Mouse (Mus musculus) hindbrain, embryonic 14.5 days (tissue): Measurements from ENCODE around the gene Dock1. TPM values are rescaled to one million over a fixed set of nuclear protein-coding genes. Genes with fewer than 3 reads are reported as not detected.

Source experiments
- ATAC-seq: fragments of 200-750 bp; cut with Nextera tagmentation; 2 replicates; pipeline ENCODE4 v1.8.0; 2017; ENCODE audit warnings: moderate number of reproducible peaks, mild to moderate bottlenecking, moderate TSS enrichment, moderate library complexity; ENCODE audit not compliant: low FRiP score
- DNase-seq: peaks from one replicate; pipeline ENCODE4 v3.0.0-alpha.2; 2015; ENCODE audit warnings: low spot score
- H3K27ac ChIP-seq: fragments of 300-500 bp; sonication (generic); 2 replicates; pipeline ENCODE4 v1.5.1; 2014; ENCODE audit warnings: mild to moderate bottlenecking, moderate library complexity
- H3K27me3 ChIP-seq: fragments of 300-500 bp; sonication (generic); 2 replicates; pipeline ENCODE4 v1.6.1; 2014; ENCODE audit warnings: mild to moderate bottlenecking, low read length, mixed read lengths; ENCODE audit not compliant: control insufficient read depth, insufficient read depth
- H3K36me3 ChIP-seq: fragments of 300-500 bp; sonication (generic); replicated peaks from 2 replicates; pipeline ENCODE4 v1.6.1; 2014; ENCODE audit not compliant: control insufficient read depth, insufficient read depth
- H3K4me1 ChIP-seq: fragments of 300-500 bp; sonication (generic); replicated peaks from 2 replicates; pipeline ENCODE4 v1.6.1; 2014; ENCODE audit warnings: antibody characterized with exemption, low read length, mixed read lengths; ENCODE audit not compliant: control insufficient read depth, insufficient read depth
- H3K4me2 ChIP-seq: fragments of 300-500 bp; sonication (generic); replicated peaks from 2 replicates; pipeline ENCODE4 v1.6.1; 2014; ENCODE audit warnings: mild to moderate bottlenecking, moderate library complexity
- H3K4me3 ChIP-seq: fragments of 300-500 bp; sonication (generic); replicated peaks from 2 replicates; pipeline ENCODE4 v1.5.1; 2014; ENCODE audit warnings: mild to moderate bottlenecking, low read length
- H3K9ac ChIP-seq: fragments of 300-500 bp; sonication (generic); 2 replicates; pipeline ENCODE4 v1.6.1; 2014
- H3K9me3 ChIP-seq: fragments of 300-500 bp; sonication (generic); 2 replicates; pipeline ENCODE4 v1.6.1; 2016; ENCODE audit warnings: low read length; ENCODE audit not compliant: control insufficient read depth
- WGBS: fragments of 180-500 bp; shearing (Covaris S2); extraction: QIAGEN DNeasy Blood & Tissue Kit; methylation state at CpG from one replicate; pipeline ENCODE4 v1.1.7; 2014; 5-methylcytosine and 5-hydroxymethylcytosine counted together
- polyA plus RNA-seq: library from polyadenylated mRNA; unstranded; fragments of >200 nt; fragmentation: Nextera tagmentation; extraction: Ambion mirVana; gene quantifications from 2 replicates; pipeline ENCODE4 v1.2.1, GENCODE M21; 2014

Gene Dock1
- polyA plus RNA-seq, 1 experiment from 2014 or later: 9.9 TPM

DNA sequence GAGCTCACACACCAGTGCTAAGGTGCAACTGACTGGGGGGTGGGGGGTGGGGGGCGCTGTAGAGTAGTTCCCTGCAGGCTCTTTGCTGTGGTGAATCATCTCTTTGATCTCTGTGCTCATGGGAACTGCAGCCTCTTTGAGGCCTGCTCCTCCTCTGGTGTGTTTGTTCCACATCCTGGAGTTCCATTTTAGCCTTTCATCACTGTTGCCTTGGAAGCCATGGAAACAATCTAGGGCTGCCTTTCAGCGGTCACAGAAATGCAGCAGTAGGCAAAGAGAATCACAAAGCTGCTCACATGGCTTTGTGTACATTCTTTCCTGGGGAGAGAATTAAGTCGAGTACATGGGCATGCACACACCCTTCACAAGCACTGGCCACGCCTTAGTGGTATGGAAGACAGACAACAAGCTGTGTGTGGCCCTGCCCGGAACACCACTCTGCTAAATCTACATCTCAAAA, 468.7 kb downstream of the Dock1 start:
- no peak overlapping the region for H3K4me2 ChIP-seq
- 12% methylated on average over 5 of the region's 5 CpGs for WGBS
- peaks cover 3% of the 10 kb centered on the region; the same call in 1 of the 2 replicates for H3K27me3 ChIP-seq
- H3K4me1 ChIP-seq: peaks cover 8% of the 10 kb centered on the region; the same call in 1 of the 2 replicates
- H3K36me3 ChIP-seq: no peaks in the 10 kb centered on the region
- ATAC-seq (peak; percentile 48; the same call in 1 of the 2 replicates), DNase-seq (peak; percentile 46)
- H3K9ac ChIP-seq: no peak overlapping the region
- H3K27ac ChIP-seq: 0 out of 2 replicates have a peak overlapping the region, but pooled peaks have one; percentile 43
- no peaks in the 10 kb centered on the region for H3K9me3 ChIP-seq
- H3K4me3 ChIP-seq: no peak overlapping the region

DNA sequence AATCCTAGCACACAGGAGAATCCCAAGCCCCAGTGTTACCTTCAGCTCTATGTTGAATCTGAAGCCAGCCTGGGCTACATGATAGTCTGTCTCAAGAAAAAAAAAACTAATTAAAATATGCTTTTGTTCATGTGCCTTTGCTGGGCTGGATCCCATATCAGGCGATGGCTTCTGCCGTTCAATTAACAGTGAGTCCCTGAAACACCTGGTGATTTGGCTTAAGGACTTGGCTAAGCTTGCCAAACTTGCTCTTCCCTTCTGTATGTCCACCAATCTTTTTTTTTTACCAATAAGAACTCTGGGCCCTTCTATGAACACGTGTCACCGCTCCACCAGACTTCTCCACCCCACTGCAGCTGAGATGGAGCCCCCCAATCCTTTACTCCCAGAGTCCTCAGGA, 474.3 kb downstream of the Dock1 start:
- no peak for ATAC-seq
- no peak for DNase-seq
- Histone ChIP-seq H3K4me2 (no peak overlapping the region), H3K27me3 (peaks cover 3% of the 10 kb centered on the region; the same call in 1 of the 2 replicates), H3K4me3 (no peak overlapping the region), H3K9ac (no peak overlapping the region), H3K9me3 (no peaks in the 10 kb centered on the region), H3K4me1 (no peaks in the 10 kb centered on the region), H3K27ac (no peak overlapping the region), H3K36me3 (no peaks in the 10 kb centered on the region)
- 93% methylated on average over 4 of the region's 4 CpGs for WGBS

DNA sequence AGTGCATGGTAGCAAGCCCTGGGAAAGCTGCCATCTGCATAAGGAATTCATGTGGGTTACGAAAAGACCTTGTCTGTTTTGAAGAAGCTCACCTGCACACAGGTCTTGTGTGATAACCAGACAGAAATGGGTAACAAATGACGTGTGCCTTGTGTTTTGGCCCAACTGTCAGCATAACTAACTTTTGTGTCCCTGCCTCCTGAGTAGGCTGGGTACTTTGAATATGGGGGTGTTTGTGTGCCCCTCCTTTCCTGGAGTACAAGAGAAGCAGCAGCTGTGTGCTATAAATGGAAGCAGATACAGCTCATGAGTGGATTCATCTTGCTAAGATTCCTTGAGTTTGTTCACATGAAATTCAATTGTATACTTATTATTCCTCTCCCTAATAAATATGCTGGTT, 480.5 kb downstream of the Dock1 start:
- DNase-seq (no peak), ATAC-seq (no peak)
- Histone ChIP-seq H3K27ac (no peak overlapping the region), H3K36me3 (no peaks in the 10 kb centered on the region), H3K9ac (no peak overlapping the region), H3K4me3 (no peak overlapping the region), H3K27me3 (no peaks in the 10 kb centered on the region), H3K4me1 (no peaks in the 10 kb centered on the region), H3K9me3 (no peaks in the 10 kb centered on the region), H3K4me2 (no peak overlapping the region)
- 92% methylated on average over 2 of the region's 2 CpGs for WGBS

DNA sequence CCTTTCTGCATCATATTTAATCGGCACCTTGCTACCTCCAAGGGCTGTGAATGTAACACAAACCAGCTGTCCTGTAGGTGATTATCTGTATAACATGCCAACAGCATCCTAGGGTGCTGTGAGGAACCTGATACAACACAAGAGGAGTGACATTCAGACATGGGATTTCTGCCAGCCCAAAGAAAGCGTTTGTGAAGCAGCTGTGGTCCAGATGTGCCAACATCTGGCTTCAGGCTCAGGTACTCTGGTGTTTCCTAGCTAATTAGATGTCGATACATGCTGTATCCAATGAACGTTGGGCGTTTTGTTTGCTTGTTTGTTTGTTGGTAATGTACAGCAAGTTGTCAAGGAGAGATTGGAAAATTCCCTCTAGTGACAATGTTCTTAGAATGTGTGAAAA, 487.1 kb downstream of the Dock1 start:
- H3K9me3 ChIP-seq: no peaks in the 10 kb centered on the region
- H3K36me3 ChIP-seq: no peaks in the 10 kb centered on the region
- no peaks in the 10 kb centered on the region for H3K4me1 ChIP-seq
- no peak for ATAC-seq
- H3K27ac ChIP-seq: no peak overlapping the region
- WGBS: 86% methylated on average over 5 of the region's 5 CpGs
- no peaks in the 10 kb centered on the region for H3K27me3 ChIP-seq
- no peak for DNase-seq
- no peak overlapping the region for H3K4me2 ChIP-seq
- no peak overlapping the region for H3K4me3 ChIP-seq
- no peak overlapping the region for H3K9ac ChIP-seq

DNA sequence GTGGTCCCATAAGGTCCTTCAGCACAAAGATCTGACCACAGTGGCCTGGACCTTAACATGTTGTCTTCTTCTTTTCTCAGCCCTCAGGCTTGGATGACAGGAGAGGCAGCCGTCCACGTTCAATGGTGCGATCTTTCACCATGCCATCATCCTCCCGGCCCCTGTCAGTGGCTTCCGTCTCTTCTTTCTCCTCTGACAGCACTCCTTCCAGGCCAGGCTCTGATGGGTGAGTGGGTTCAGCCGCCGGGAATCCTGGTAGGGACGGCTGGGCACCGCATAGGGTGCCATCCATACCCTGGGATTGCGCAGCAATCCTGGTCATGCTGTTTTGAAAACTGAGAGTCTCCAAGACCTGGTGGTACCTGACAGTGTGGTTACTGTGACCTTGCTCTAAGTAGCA, 487.9 kb downstream of the Dock1 start:
- Histone ChIP-seq H3K9me3 (no peaks in the 10 kb centered on the region), H3K27ac (no peak overlapping the region), H3K36me3 (no peaks in the 10 kb centered on the region), H3K4me2 (no peak overlapping the region), H3K4me3 (no peak overlapping the region), H3K27me3 (no peaks in the 10 kb centered on the region), H3K4me1 (no peaks in the 10 kb centered on the region), H3K9ac (no peak overlapping the region)
- DNase-seq (no peak), ATAC-seq (no peak)
- 95% methylated on average over 10 of the region's 10 CpGs for WGBS

DNA sequence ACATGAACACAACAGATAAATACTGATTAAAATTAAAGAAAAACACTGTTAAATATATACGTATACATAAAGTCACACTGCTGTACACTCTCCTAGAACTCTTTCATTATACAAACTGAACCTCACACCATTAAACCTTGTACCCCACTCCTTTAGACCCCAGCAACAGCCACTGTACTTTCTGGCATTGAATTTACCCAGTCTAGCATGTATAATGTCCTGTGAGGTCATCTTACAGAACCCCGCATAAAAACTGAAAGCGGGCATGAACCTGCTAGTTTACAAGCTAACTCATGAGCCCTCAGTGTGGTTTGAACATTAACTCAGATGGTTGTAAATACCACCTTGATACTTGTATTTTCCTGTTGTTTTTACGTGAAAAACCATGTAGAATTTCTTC, 489.2 kb downstream of the Dock1 start:
- 85% methylated on average over 4 of the region's 4 CpGs for WGBS
- H3K4me2 ChIP-seq: no peak overlapping the region
- no peak overlapping the region for H3K4me3 ChIP-seq
- no peak for ATAC-seq
- H3K27me3 ChIP-seq: no peaks in the 10 kb centered on the region
- no peaks in the 10 kb centered on the region for H3K4me1 ChIP-seq
- no peak overlapping the region for H3K9ac ChIP-seq
- H3K9me3 ChIP-seq: no peaks in the 10 kb centered on the region
- no peak for DNase-seq
- H3K27ac ChIP-seq: no peak overlapping the region
- H3K36me3 ChIP-seq: no peaks in the 10 kb centered on the region

DNA sequence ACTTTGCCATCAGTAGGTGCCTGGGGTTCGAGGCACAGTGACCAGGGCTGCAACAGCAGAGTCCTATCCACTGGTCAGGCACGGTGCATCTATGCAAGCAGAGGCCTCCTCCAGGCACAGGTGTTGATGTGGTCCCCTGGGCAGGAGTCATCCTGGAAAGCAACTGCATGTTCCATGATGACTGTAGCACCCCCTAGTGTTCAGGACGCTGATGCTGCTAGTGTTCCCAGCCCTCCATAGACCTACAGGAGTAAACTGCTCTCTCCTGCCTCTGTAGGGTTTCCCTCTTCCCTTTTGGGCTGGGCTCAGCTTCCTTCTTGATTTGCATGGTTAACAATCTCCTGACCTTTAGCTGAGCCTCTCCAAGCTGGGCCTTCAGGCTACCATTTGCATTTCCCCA, 494.7 kb downstream of the Dock1 start:
- no peaks in the 10 kb centered on the region for H3K4me1 ChIP-seq
- 40% methylated on average over 3 of the region's 3 CpGs for WGBS
- ATAC-seq: no peak

DNA sequence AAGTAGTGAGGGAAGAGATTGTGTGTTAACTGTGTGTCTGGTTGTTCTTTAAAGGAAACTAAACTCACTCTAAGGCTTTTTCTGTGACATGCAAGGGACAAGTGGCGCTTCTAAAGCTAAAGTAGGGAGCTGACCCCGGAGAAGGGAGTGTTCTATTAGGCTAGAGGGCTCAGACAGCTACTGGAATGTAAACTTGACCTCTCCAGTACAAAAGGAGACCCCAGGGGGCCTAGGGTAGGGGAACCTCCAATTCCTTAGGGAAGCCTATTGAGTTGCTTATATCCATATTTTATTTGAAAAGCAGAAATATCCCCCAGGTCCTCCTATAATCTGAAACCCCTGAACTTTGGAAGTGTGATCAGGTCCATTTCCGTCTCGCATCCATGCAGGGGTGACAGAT, 499.5 kb downstream of the Dock1 start:
- Histone ChIP-seq H3K27me3 (no peaks in the 10 kb centered on the region), H3K4me3 (no peak overlapping the region), H3K4me2 (no peak overlapping the region), H3K4me1 (peaks cover 5% of the 10 kb centered on the region; the same call in 1 of the 2 replicates), H3K36me3 (no peaks in the 10 kb centered on the region), H3K9ac (no peak overlapping the region), H3K9me3 (no peaks in the 10 kb centered on the region), H3K27ac (no peak overlapping the region)
- ATAC-seq (no peak), DNase-seq (no peak)
- 50% methylated on average over 4 of the region's 4 CpGs for WGBS

More for the DNA sequence above, 494.7 kb downstream of the Dock1 start:
- Histone ChIP-seq H3K27ac (no peak overlapping the region), H3K27me3 (no peaks in the 10 kb centered on the region), H3K36me3 (no peaks in the 10 kb centered on the region), H3K4me3 (no peak overlapping the region), H3K9ac (no peak overlapping the region), H3K9me3 (no peaks in the 10 kb centered on the region), H3K4me2 (no peak overlapping the region)
- DNase-seq: peak; percentile 63

DNA sequence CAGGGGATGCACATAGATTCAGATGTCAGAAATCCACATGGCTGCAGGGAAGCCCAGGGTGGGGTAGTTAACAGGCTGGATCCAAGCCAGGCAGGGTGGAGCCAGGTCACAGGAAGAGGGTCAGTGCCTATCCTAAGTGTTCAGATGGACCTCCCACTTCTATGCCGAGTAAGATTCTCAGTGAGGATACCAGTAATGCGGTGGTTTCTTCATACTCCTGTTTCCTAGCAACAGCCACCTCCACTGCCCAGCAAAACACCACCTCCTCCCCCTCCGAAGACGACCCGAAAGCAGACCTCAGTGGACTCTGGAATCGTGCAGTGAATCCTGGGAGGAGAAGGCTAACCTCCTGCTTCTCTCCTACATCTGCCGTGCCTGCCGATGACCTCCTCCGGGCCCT, 501.8 kb downstream of the Dock1 start:
- Histone ChIP-seq H3K27ac (no peak overlapping the region), H3K27me3 (no peaks in the 10 kb centered on the region), H3K4me3 (no peak overlapping the region), H3K36me3 (no peaks in the 10 kb centered on the region), H3K9ac (no peak overlapping the region), H3K4me1 (peaks cover 5% of the 10 kb centered on the region; the same call in 1 of the 2 replicates), H3K4me2 (no peak overlapping the region), H3K9me3 (no peaks in the 10 kb centered on the region)
- ATAC-seq: no peak
- WGBS: 51% methylated on average over 9 of the region's 9 CpGs
- DNase-seq: no peak

DNA sequence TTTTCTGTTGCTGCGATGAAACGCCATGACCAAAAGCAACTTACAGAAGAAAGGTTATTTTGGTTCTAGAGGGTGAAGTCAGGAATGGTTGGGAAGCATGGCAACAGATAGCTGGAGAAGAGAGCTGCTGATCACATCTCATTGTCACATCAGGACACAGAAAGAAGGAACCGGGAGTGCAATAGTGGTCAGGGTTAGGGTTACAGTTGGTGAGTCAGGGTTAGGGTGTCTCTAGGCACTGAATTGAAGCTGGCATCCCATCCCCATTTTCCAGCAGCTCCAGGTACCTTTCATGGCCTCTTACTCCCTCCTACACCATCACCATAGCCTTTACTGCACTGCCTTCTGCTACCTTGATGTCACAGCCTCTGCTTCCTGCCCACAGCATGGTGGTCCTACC, 523.7 kb downstream of the Dock1 start:
- Histone ChIP-seq H3K27ac (no peak overlapping the region), H3K36me3 (no peaks in the 10 kb centered on the region), H3K4me2 (no peak overlapping the region), H3K27me3 (no peaks in the 10 kb centered on the region), H3K9me3 (no peaks in the 10 kb centered on the region), H3K9ac (no peak overlapping the region), H3K4me3 (no peak overlapping the region), H3K4me1 (no peaks in the 10 kb centered on the region)
- WGBS: 100% methylated on average over 3 of the region's 3 CpGs
- ATAC-seq (no peak), DNase-seq (no peak)
